Mouse (Mus musculus): ENCODE results near the gene Cux1.
"Not testable (repeated sequence)": the region's sequence is repeated elsewhere in the genome, so short reads cannot be mapped to it uniquely, and the experiment has no call there.

The Cux1 gene

DNA sequence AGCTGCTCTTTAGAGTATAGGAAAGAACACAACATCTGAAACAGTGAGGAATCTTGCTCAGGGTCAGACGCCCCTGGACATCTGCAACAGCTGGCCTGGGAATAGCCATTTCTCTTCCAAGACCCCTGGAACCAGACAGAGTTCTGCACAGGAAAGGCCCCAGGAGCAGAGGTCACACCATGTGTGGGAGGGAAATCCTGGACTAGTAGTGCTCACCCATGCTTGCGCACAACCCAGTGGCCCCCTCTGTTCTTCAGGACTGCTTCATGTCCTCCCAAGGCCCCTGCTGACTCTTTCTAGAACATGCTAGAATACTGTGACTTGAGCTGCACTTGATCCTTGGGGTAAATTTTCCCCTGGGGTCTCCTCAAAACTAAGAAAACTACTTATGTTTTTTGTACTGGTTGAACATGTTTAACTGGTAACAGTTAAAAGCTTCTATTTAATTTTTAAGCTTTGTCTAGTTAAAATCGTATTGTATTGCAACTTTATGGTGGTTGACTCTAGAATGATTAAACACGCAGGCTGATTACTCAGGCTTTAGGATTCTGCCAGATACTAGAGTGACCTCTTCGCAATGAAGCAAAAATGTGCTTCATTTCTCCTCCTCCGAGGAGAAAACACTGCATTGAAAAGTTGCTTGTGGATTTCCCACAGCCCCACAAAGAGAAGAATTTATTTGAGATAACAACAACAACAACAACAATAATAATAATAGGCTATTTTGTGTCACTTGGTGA lies 88.1 kb downstream of the Cux1 start:
- in situ Hi-C loops (cut with MboI, MseI) = no loop called here

DNA sequence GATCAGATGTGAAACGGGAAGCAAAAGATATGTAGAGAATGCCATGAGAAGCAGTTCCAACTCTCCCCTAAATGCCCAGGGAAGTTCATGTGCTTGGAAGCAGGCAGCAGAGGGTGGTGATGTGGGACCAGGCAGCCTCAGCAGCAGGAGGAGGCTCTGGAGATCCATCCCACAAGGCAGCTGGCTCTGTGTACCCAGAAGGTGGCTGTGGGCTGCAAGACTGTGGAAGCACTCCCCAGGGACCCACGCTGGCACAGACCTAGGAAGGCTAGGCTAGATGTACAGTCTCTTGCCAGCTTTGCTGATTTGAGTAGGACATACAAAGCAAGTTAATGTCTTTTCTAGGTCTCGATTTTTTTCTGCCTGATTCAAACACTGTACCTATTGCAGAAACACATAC lies 91.0 kb downstream of the Cux1 start:
- in situ Hi-C loops (cut with MboI, MseI) = no loop called here

DNA sequence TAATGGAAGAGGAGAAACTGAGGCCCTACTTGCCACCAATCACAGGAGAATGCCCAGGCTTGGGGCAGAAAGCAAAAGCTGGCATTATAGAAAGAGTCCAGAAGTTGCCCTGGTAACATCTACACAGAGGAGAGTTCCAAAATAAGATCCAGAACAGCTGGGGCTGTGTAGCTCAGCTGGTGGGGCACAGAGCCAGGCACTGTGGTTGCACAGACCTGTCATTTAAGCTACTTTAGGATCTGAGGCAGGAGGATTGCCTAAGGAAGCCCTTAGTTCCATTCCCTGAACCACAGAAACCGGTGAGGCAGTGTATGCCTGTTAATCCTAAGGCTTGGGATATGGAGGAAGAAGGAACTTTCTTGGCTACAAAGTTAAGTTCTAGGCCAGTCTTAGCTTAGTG lies 92.1 kb downstream of the Cux1 start:
- in situ Hi-C loops (cut with MboI, MseI) = no loop called here

GRCm38 (mm10) chr5:136474086-136474485 lies 93.2 kb downstream of the Cux1 start:
- in situ Hi-C loops (cut with MboI, MseI) = no loop called here

DNA sequence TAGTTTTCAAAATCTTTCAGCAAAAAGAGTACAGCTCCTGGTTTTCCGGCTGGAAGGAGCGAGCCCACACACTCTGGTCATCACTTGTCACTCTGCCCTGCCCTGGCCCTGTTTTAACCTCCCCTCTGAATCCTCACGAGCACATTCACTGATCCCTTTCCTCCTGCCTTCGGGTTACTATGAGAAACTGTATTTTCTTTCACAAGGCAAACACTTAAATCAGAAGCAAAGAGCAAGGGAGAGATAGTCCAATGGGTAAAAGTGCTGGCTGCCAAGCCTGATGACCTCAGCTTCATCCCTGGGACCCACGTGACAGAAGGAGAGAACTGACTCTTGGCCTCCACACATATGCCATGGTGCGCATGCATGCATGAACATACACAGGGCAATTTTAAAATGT lies 94.0 kb downstream of the Cux1 start:
- in situ Hi-C loops (cut with MboI, MseI) = no loop called here

- in situ Hi-C loops (cut with MboI, MseI) = no loop called here
Measured at GRCm38 (mm10) chr5:136472846-136473245, 94.4 kb downstream of the Cux1 start.

- in situ Hi-C loops (cut with MboI, MseI) = not testable (repeated sequence)
Measured at GRCm38 (mm10) chr5:136470985-136471735, 96.1 kb downstream of the Cux1 start.

- in situ Hi-C loops (cut with MboI, MseI) = no loop called here
Measured at GRCm38 (mm10) chr5:136469301-136469700, 98.0 kb downstream of the Cux1 start.

- in situ Hi-C loops (cut with MboI, MseI) = no loop called here
Measured at GRCm38 (mm10) chr5:136467360-136467999, 99.8 kb downstream of the Cux1 start.

DNA sequence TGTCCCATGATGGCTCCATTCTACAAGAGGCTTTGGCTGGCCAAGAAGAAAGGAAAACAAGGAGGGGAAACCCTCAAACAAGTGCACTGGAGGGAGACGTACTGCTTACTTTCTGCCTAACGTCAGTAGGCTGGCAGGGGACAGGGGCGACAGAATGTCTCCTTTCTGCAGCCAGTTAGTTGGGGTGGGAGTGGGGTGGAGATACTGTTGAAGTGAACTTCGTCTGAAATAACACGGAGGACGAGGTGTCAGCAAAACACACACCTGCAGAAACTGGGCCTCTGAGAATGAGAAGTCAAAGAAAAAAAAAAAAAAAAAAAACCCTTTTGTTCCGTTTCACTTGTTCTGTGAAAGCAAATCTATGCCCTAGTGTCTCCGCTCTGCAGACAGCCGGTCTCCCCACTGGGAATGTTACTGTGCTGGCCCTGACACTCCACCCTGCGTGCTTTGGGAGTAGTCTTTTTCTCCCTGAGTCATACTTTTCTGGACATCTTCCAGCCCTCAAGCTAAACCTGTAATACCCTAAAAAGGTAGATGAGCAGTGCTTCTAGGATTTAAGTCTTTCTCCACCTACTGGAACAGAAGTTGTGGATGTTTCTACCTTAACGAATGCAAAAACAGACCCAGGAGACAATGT lies 101.4 kb downstream of the Cux1 start:
- in situ Hi-C loops (cut with MboI, MseI) = no loop called here

DNA sequence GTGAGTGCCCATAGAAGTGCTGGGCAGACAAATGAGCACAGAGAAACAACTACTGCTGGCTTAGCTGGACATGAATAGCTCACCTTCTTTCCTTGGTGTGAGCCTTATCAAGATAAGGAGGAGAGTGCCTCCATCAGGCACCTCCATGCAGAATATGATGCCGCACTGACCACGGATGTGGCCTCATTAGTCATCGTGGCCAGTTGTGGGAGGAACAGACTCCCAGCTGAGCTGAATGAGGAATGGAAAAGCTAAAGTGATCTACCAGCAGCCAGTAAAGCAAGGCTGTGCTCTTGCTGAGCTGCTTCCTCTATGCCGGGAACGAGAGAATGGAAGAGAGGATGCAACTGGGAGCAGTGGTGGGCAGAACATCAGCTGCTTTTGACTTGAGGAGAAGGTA lies 101.9 kb downstream of the Cux1 start:
- in situ Hi-C loops (cut with MboI, MseI) = no loop called here

- in situ Hi-C loops (cut with MboI, MseI) = no loop called here
Measured at GRCm38 (mm10) chr5:136464849-136465248, 102.4 kb downstream of the Cux1 start.

- in situ Hi-C loops (cut with MboI, MseI) = no loop called here
Measured at GRCm38 (mm10) chr5:136464128-136464527, 103.2 kb downstream of the Cux1 start.

- in situ Hi-C loops (cut with MboI, MseI) = no loop called here
Measured at GRCm38 (mm10) chr5:136462613-136463012, 104.7 kb downstream of the Cux1 start.

DNA sequence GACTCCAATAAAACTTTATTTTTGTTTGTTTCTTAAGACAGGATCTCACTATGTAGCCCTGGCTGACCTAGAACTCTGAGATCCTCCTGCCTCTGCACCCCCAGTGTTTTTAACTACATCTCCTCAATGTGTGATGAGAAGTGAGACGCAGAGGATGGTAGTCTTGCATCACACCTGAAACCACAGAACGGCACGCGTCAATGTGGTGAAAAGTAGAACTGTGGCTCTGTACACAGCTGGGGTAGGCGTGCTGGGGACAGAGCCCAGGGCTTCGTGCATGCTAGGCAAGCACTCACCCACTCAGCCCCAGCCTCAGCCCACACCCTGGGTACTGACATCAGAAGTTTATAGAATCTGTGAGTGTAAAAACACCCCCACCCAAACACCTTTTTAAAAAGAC lies 107.4 kb downstream of the Cux1 start:
- in situ Hi-C loops (cut with MboI, MseI) = no loop called here

GRCm38 (mm10) chr5:136458893-136459499 lies 108.3 kb downstream of the Cux1 start:
- in situ Hi-C loops (cut with MboI, MseI) = no loop called here

- in situ Hi-C loops (cut with MboI, MseI) = no loop called here
Measured at GRCm38 (mm10) chr5:136458102-136458863, 109.0 kb downstream of the Cux1 start.

GRCm38 (mm10) chr5:136456395-136456794 lies 110.9 kb downstream of the Cux1 start:
- in situ Hi-C loops (cut with MboI, MseI) = no loop called here

- in situ Hi-C loops (cut with MboI, MseI) = no loop called here
Measured at GRCm38 (mm10) chr5:136452681-136453080, 114.6 kb downstream of the Cux1 start.

DNA sequence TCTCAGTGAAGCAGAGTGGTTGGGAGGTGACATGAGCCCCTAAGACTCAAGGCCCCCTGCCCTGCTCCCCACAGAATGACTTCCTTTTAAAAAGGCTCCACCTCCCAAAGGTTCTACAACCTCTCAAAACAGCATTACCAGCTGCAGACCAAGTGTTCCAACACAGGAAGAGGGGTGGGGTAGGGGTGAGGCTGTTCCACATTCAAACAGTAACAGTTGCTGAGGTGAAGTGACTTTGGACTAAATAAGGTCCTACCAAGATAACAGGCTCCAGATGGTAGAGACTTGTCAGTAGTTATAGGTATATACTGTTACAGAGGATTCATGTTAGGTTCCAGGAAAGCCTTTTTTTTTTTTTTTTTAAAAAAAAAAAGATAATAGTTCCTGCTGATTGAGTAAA lies 117.5 kb downstream of the Cux1 start:
- in situ Hi-C loops (cut with MboI, MseI) = no loop called here

- in situ Hi-C loops (cut with MboI, MseI) = no loop called here
Measured at GRCm38 (mm10) chr5:136445967-136446366, 121.3 kb downstream of the Cux1 start.

Measured in T-helper 2 cell (primary cell).